Mouse (Mus musculus) bone marrow macrophage, adult 2 months (primary cell): Measurements from ENCODE around the gene Tsfm.

Experiments
- CTCF ChIP-seq: IDR thresholded peaks from 2 replicates; pipeline ENCODE4 v1.5.1; 2012; ENCODE audit warnings: low read depth, mild to moderate bottlenecking, low read length, moderate library complexity
- POLR2A ChIP-seq: IDR thresholded peaks from 2 replicates; pipeline ENCODE4 v1.6.1; 2012; ENCODE audit warnings: mild to moderate bottlenecking, low read depth, low read length, borderline replicate concordance

GRCm38 (mm10) chr10:127055406-127055805 lies 24.8 kb upstream of the Tsfm start:
- TF ChIP-seq CTCF (no peak), POLR2A (no peak)
